16 mouse cellular contexts compared by ENCODE assay signal in the genomic region with DNA sequence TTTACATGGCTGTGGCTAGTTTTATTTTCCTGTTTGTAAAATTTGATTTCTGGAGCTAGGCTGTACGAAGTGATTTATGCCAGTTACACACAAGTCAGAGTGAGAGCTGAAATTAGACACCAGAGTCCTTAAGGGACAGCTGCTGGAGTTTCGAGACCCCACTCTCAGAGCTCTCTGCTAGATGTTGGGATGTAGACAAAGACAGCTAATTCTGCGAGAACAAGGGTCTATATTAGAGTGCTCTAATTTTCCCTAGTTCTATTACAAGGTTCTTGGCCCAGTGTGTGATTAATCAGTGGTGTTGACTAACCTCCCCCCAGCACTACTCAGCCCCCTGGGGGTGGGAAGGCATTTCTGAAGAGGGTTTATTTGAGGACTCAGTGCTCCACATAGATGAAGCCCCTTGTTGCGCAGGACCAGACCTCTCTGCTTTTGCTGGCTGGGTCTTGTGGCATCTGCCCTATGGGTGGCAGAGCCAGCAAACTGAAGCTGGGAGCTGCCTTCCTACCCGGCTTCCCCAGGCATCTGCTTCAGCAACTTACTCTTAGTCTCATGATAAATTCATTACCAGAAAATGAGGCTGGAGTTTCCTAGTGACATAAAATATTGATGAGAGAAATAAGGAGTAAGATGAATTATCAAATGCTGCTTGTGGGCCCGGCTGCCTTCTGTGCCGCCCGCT.
A peak's percentile ranks its signal among the peaks of the same experiment; 100 is the strongest.
DNase-seq lines count a peak whose midpoint lies in the region; ATAC-seq and TF ChIP-seq lines count a peak whose summit lies in the region.
"Had no signal": no experiment of that assay in that cellular context is flagged by ENCODE, and none has a peak within 500 bp of the region (broad histone marks: within the 10 kb centered on the region; RNA-seq: fewer than 3 reads in every experiment).

No protein-coding gene starts in this region.

- H3K36me3 ChIP-seq in forebrain, embryonic 12.5 days (replicated peaks): no peaks in the 10 kb centered on the region
- no peaks in the 10 kb centered on the region for H3K36me3 ChIP-seq in forebrain, embryonic 10.5 days (replicated peaks)
- H3K36me3 ChIP-seq in neural tube, embryonic 13.5 days: no peaks in the 10 kb centered on the region
- H3K36me3 ChIP-seq in heart, embryonic 10.5 days: no peaks in the 10 kb centered on the region
- H3K36me3 ChIP-seq: neural tube, embryonic 12.5 days had no signal

- no peaks in the 10 kb centered on the region for H3K4me1 ChIP-seq in forebrain, embryonic 12.5 days
- no peaks in the 10 kb centered on the region for H3K4me1 ChIP-seq in forebrain, embryonic 10.5 days
- no peaks in the 10 kb centered on the region for H3K4me1 ChIP-seq in neural tube, embryonic 13.5 days (replicated peaks)
- peaks cover 5% of the 10 kb centered on the region for H3K4me1 ChIP-seq in olfactory bulb, adult 2 months (ENCODE audit: control insufficient read depth, insufficient read depth, low read length)
- no peaks in the 10 kb centered on the region for H3K4me1 ChIP-seq in heart, embryonic 10.5 days
- H3K4me1 ChIP-seq: megakaryocyte, embryonic 14.5 days had no signal

- no peak overlapping the region for H3K4me3 ChIP-seq in forebrain, embryonic 12.5 days (replicated peaks)
- H3K4me3 ChIP-seq in forebrain, embryonic 10.5 days: no peak overlapping the region
- H3K4me3 ChIP-seq in neural tube, embryonic 13.5 days: no peak overlapping the region
- no peak overlapping the region for H3K4me3 ChIP-seq in olfactory bulb, adult 2 months (ENCODE audit: insufficient read depth, low read depth, low read length)
- no peak overlapping the region for H3K4me3 ChIP-seq in heart, embryonic 10.5 days
- H3K4me3 ChIP-seq: heart, adult 2 months; megakaryocyte, embryonic 14.5 days; neural tube, embryonic 12.5 days had no signal

- 73% methylated on average over 8 of the region's 8 CpGs for WGBS in forebrain, embryonic 12.5 days
- 82% methylated on average over 8 of the region's 8 CpGs for WGBS in forebrain, embryonic 10.5 days
- WGBS in neural tube, embryonic 13.5 days: 73% methylated on average over 8 of the region's 8 CpGs
- 44% methylated on average over 8 of the region's 8 CpGs for WGBS in olfactory bulb, adult 2 months
- 75% methylated on average over 8 of the region's 8 CpGs for WGBS in heart, embryonic 10.5 days

- H3K9ac ChIP-seq in forebrain, embryonic 12.5 days: no peak overlapping the region
- H3K9ac ChIP-seq in neural tube, embryonic 13.5 days: no peak overlapping the region
- H3K9ac ChIP-seq: neural tube, embryonic 12.5 days had no signal

- no peak for TF ChIP-seq CTCF in olfactory bulb, adult 2 months (IDR thresholded peaks at IDR 0.05; ENCODE audit: insufficient read depth, low read depth, low read length)

- no peaks in the 10 kb centered on the region for H3K9me3 ChIP-seq in forebrain, embryonic 12.5 days
- H3K9me3 ChIP-seq in forebrain, embryonic 10.5 days: no peaks in the 10 kb centered on the region
- no peaks in the 10 kb centered on the region for H3K9me3 ChIP-seq in neural tube, embryonic 13.5 days
- H3K9me3 ChIP-seq in heart, embryonic 10.5 days: no peaks in the 10 kb centered on the region
- H3K9me3 ChIP-seq: neural tube, embryonic 12.5 days had no signal

- ATAC-seq in forebrain, embryonic 12.5 days (ENCODE audit: low FRiP score): peak; percentile 33; the same call in 1 of the 2 replicates
- no peak for ATAC-seq in neural tube, embryonic 13.5 days (ENCODE audit: low read depth)

- DNase-seq in forebrain, embryonic 10.5 days (ENCODE audit: extremely low spot score, low spot score): no peak
- no peak for DNase-seq in neural tube, embryonic 10.5 days (ENCODE audit: extremely low spot score, low spot score)
- DNase-seq in layer of hippocampus, adult 18-20 months (ENCODE audit: low spot score in 2 of 2): peak; percentile 22 to 54
- no peak for DNase-seq in heart, postnatal 4 days
- DNase-seq in heart, embryonic 10.5 days (ENCODE audit: low spot score): no peak
- DNase-seq: adrenal gland, adult 2 months; B cell, adult 2 months; heart, adult 2 months; heart, postnatal 14 days; thymus, adult 2 months had no signal

- no peak overlapping the region for H3K4me2 ChIP-seq in forebrain, embryonic 12.5 days
- no peak overlapping the region for H3K4me2 ChIP-seq in neural tube, embryonic 13.5 days
- H3K4me2 ChIP-seq: liver, embryonic 11.5 days; neural tube, embryonic 12.5 days had no signal

- no peak overlapping the region for H3K27ac ChIP-seq in forebrain, embryonic 12.5 days
- H3K27ac ChIP-seq in forebrain, embryonic 10.5 days: no peak overlapping the region
- H3K27ac ChIP-seq in neural tube, embryonic 13.5 days (replicated peaks): peak overlapping the region; percentile 42; the same call in 1 of the 2 replicates
- 0 out of 2 replicates have a peak overlapping the region, but pooled peaks have one; percentile 16 for H3K27ac ChIP-seq in olfactory bulb, adult 2 months (ENCODE audit: insufficient read depth, low read depth, low read length)
- no peak overlapping the region for H3K27ac ChIP-seq in heart, embryonic 10.5 days
- H3K27ac ChIP-seq: heart, adult 2 months; neural tube, embryonic 12.5 days had no signal

- no peaks in the 10 kb centered on the region for H3K27me3 ChIP-seq in forebrain, embryonic 12.5 days
- H3K27me3 ChIP-seq in forebrain, embryonic 10.5 days (ENCODE audit: poor library complexity, severe bottlenecking): no peaks in the 10 kb centered on the region
- H3K27me3 ChIP-seq in neural tube, embryonic 13.5 days: no peaks in the 10 kb centered on the region
- no peaks in the 10 kb centered on the region for H3K27me3 ChIP-seq in heart, embryonic 10.5 days (ENCODE audit: insufficient read depth, poor library complexity, severe bottlenecking)
- H3K27me3 ChIP-seq: neural tube, embryonic 12.5 days had no signal

- no peak for TF ChIP-seq POLR2A in olfactory bulb, adult 2 months (IDR thresholded peaks at IDR 0.05; ENCODE audit: insufficient read depth, low read depth, low read length)

Comparison
In these comparisons a context has a peak if more than half of its experiments do, and no peak if none do; other contexts are left out.
1. H3K27ac ChIP-seq: peak in neural tube, embryonic 13.5 days (single experiment) and olfactory bulb, adult 2 months (single experiment); none in forebrain, embryonic 12.5 days (single experiment), forebrain, embryonic 10.5 days (single experiment) and heart, embryonic 10.5 days (single experiment).
2. DNase-seq: peak in layer of hippocampus, adult 18-20 months (2 of 2); none in forebrain, embryonic 10.5 days (single experiment), neural tube, embryonic 10.5 days (single experiment), heart, postnatal 4 days (single experiment) and heart, embryonic 10.5 days (single experiment).